Mouse (Mus musculus) stomach, postnatal 0 days (tissue): Measurements from ENCODE around the gene Prcd. TPM values are rescaled to one million over a fixed set of nuclear protein-coding genes. Genes with fewer than 3 reads are reported as not detected.

ENCODE experiments used
- ATAC-seq: fragments of 200-750 bp; cut with Nextera tagmentation; 2 replicates; pipeline ENCODE4 v1.8.0; 2017; ENCODE audit not compliant: low FRiP score, low TSS enrichment
- DNase-seq: peaks from one replicate; pipeline ENCODE4 v3.0.0-alpha.2; 2016; ENCODE audit warnings: low spot score
- H3K27ac ChIP-seq: fragments of 300-500 bp; sonication (generic); replicated peaks from 2 replicates; pipeline ENCODE4 v1.5.1; 2014; ENCODE audit warnings: mild to moderate bottlenecking, control low read depth
- H3K27me3 ChIP-seq: fragments of 300-500 bp; sonication (generic); 2 replicates; pipeline ENCODE4 v1.6.1; 2014; ENCODE audit warnings: low read length; ENCODE audit not compliant: control insufficient read depth, insufficient read depth
- H3K36me3 ChIP-seq: fragments of 300-500 bp; sonication (generic); 2 replicates; pipeline ENCODE4 v1.6.1; 2014; ENCODE audit warnings: low read length, mixed read lengths; ENCODE audit not compliant: control insufficient read depth, insufficient read depth
- H3K4me1 ChIP-seq: fragments of 300-500 bp; sonication (generic); replicated peaks from 2 replicates; pipeline ENCODE4 v1.6.1; 2014; ENCODE audit warnings: antibody characterized with exemption; ENCODE audit not compliant: control insufficient read depth, insufficient read depth
- H3K4me2 ChIP-seq: fragments of 300-500 bp; sonication (generic); replicated peaks from 2 replicates; pipeline ENCODE4 v1.6.1; 2014; ENCODE audit warnings: low read depth, mild to moderate bottlenecking, control low read depth, moderate library complexity
- H3K4me3 ChIP-seq: fragments of 300-500 bp; sonication (generic); 2 replicates; pipeline ENCODE4 v1.5.1; 2014; ENCODE audit warnings: low read depth, low read length, control low read depth
- H3K9ac ChIP-seq: fragments of 300-500 bp; sonication (generic); 2 replicates; pipeline ENCODE4 v1.6.1; 2014; ENCODE audit warnings: mild to moderate bottlenecking, low read length, control low read depth, mixed read lengths
- H3K9me3 ChIP-seq: fragments of 300-500 bp; sonication (generic); 2 replicates; pipeline ENCODE4 v1.6.1; 2016; ENCODE audit warnings: low read length; ENCODE audit not compliant: control insufficient read depth
- CTCF ChIP-seq: IDR thresholded peaks from 2 replicates; pipeline ENCODE4 v1.5.1; 2016; ENCODE audit warnings: antibody characterized with exemption, low read depth, mild to moderate bottlenecking, moderate library complexity
- EP300 ChIP-seq: optimal IDR thresholded peaks from 2 replicates; pipeline ENCODE3; 2016; ENCODE audit warnings: antibody characterized with exemption
- WGBS: fragments of 180-500 bp; shearing (Covaris S2); extraction: QIAGEN DNeasy Blood & Tissue Kit; methylation state at CpG from one replicate; pipeline ENCODE4 v1.1.7; 2014; 5-methylcytosine and 5-hydroxymethylcytosine counted together
- polyA plus RNA-seq: library from polyadenylated mRNA; unstranded; fragments of >200 nt; fragmentation: Nextera tagmentation; extraction: Ambion mirVana; gene quantifications from 2 replicates; pipeline ENCODE4 v1.2.1, GENCODE M21; 2015

Gene Prcd
- polyA plus RNA-seq, 1 experiment from 2014 or later: 2.6 TPM

GRCm38 (mm10) chr11:116679148-116679547, 25.8 kb downstream of the Prcd start:
- Histone ChIP-seq H3K27me3 (no peaks in the 10 kb centered on the region), H3K4me2 (no peak overlapping the region), H3K4me1 (peaks cover 4% of the 10 kb centered on the region; the same call in 1 of the 2 replicates), H3K9ac (no peak overlapping the region), H3K27ac (no peak overlapping the region), H3K36me3 (peaks cover 14% of the 10 kb centered on the region; the same call in 1 of the 2 replicates), H3K4me3 (no peak overlapping the region), H3K9me3 (no peaks in the 10 kb centered on the region)
- no peak for DNase-seq
- whole genome bisulfite sequencing: 91% methylated on average over 6 of the region's 6 CpGs
- ATAC-seq: no peak
- TF ChIP-seq EP300 (no peak), CTCF (no peak)

DNA sequence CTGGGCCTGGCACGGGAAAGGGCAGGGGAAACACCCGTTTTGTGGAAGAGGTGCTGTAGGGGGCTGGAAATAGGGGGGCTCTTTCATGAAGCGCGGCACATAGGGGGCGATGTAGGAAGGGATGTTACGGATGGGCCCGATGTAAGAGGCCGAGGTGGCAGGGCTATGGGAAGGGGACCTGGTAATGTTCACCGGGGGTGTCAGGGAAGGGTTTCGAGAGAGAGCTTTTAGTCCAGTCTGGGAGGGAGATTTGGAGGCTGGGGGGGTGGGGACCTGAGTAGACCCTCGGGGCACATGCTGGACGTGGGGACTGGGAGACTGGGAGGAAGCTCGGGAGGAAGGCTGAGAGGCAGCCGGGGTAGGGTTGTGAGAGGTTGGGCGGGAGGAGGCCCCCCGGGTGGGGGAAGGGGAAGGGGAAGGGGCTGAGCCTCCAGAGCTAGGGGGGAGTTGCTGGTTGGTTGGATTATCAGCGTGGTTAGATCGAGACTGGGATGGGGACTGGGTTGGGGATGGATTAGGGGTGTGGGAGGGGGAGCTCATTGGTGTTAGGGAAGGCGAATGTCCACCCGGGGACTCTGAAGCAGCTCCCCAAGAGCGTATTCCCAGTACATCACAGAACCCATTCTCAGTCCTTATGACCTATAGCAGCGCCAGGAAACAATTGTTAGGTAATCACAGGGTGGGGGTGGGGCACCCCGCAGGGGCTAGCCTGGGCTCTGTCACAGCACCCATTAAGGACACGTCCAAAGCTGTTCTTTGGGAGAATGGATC, 27.2 kb downstream of the Prcd start:
- Histone ChIP-seq H3K4me2 (no peak overlapping the region), H3K4me1 (peaks cover 4% of the 10 kb centered on the region; the same call in 1 of the 2 replicates), H3K27ac (no peak overlapping the region), H3K36me3 (peaks cover 14% of the 10 kb centered on the region), H3K27me3 (no peaks in the 10 kb centered on the region), H3K9ac (no peak overlapping the region), H3K9me3 (no peaks in the 10 kb centered on the region), H3K4me3 (no peak overlapping the region)
- no peak for ATAC-seq
- TF ChIP-seq CTCF (no peak), EP300 (no peak)
- DNase-seq: no peak
- 73% methylated on average over 24 of the region's 24 CpGs for WGBS

- WGBS: 71% methylated on average over 4 of the region's 4 CpGs
- H3K4me1 ChIP-seq: peaks cover 4% of the 10 kb centered on the region; the same call in 1 of the 2 replicates
- ATAC-seq: no peak
- H3K4me3 ChIP-seq: no peak overlapping the region
- no peaks in the 10 kb centered on the region for H3K27me3 ChIP-seq
- DNase-seq: no peak
- no peak overlapping the region for H3K9ac ChIP-seq
- peaks cover 8% of the 10 kb centered on the region for H3K36me3 ChIP-seq
- H3K27ac ChIP-seq: no peak overlapping the region
- no peak overlapping the region for H3K4me2 ChIP-seq
- no peaks in the 10 kb centered on the region for H3K9me3 ChIP-seq
- TF ChIP-seq CTCF (no peak), EP300 (no peak)
Observed at GRCm38 (mm10) chr11:116681147-116681546, 27.8 kb downstream of the Prcd start.

- no peak overlapping the region for H3K4me2 ChIP-seq
- no peak for DNase-seq
- peaks cover 4% of the 10 kb centered on the region; the same call in 1 of the 2 replicates for H3K4me1 ChIP-seq
- peak; percentile 28; the same call in 1 of the 2 replicates for ATAC-seq
- H3K27me3 ChIP-seq: no peaks in the 10 kb centered on the region
- 54% methylated on average over 14 of the region's 14 CpGs for WGBS
- TF ChIP-seq EP300 (no peak), CTCF (no peak)
- H3K9ac ChIP-seq: no peak overlapping the region
- peaks cover 4% of the 10 kb centered on the region for H3K36me3 ChIP-seq
- no peaks in the 10 kb centered on the region for H3K9me3 ChIP-seq
- H3K4me3 ChIP-seq: no peak overlapping the region
- H3K27ac ChIP-seq: peak overlapping the region; percentile 35; the same call in 1 of the 2 replicates
Observed at GRCm38 (mm10) chr11:116682501-116683144, 29.3 kb downstream of the Prcd start.

DNA sequence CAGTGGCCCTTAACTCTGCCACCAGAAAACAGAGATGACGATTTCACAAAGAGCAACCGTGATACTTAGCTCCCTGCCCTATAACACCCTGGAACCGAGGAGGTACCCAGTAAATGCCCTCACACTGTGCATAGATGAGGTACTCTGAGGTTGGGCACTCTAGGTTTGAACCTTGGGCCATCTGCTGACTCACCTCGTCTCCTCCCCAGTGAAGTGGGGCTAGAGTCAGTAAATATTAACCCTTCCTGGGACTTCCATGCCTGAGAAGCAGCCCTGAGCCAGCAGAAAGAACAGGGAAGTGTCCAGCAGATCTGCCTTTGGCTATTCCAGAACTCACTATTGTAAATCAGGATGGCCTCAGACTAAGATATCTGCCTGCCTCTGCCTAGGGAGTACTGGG, 30.4 kb downstream of the Prcd start:
- Histone ChIP-seq H3K27ac (no peak overlapping the region), H3K4me1 (peaks cover 4% of the 10 kb centered on the region; the same call in 1 of the 2 replicates), H3K4me2 (no peak overlapping the region), H3K9me3 (no peaks in the 10 kb centered on the region), H3K27me3 (no peaks in the 10 kb centered on the region), H3K9ac (no peak overlapping the region), H3K4me3 (no peak overlapping the region), H3K36me3 (peaks cover 4% of the 10 kb centered on the region)
- ATAC-seq: peak; percentile 63
- 70% methylated on average over 4 of the region's 4 CpGs for WGBS
- TF ChIP-seq EP300 (no peak), CTCF (no peak)
- no peak for DNase-seq

DNA sequence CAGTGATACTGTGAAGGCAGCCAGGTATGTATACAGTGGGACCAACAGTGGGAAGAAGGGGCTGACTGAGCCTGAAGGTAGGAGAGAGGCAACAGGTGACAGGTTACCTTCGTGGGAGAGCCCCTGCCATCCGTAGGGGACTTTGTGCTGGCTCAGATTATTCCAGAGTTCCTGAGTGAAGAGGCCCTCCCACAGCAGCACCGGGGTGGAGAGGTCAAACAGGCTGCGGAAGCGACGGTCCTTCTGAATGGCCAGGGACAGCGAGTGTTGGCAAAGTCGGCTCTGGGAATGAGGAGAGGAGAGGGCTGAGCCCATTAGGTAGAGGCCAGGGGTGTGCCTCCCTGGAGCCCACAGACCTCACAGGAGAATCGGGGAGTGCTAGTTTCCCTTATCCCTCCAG, 32.4 kb downstream of the Prcd start:
- no peak overlapping the region for H3K4me2 ChIP-seq
- DNase-seq (no peak), ATAC-seq (no peak)
- WGBS: 76% methylated on average over 9 of the region's 9 CpGs
- H3K36me3 ChIP-seq: peaks cover 4% of the 10 kb centered on the region
- H3K27me3 ChIP-seq: no peaks in the 10 kb centered on the region
- H3K9me3 ChIP-seq: no peaks in the 10 kb centered on the region
- no peak overlapping the region for H3K4me3 ChIP-seq
- no peak overlapping the region for H3K9ac ChIP-seq
- TF ChIP-seq EP300 (no peak), CTCF (no peak)
- no peak overlapping the region for H3K27ac ChIP-seq
- H3K4me1 ChIP-seq: peaks cover 4% of the 10 kb centered on the region; the same call in 1 of the 2 replicates
